Mouse (Mus musculus): ENCODE data around the gene Tmem201.

Gene Tmem201

GRCm38 (mm10) chr4:149689822-149690700, 47.8 kb downstream of the Tmem201 start:
- no peak for ATAC-seq (ENCODE audit: insufficient number of reproducible peaks, low FRiP score, low TSS enrichment)

DNA sequence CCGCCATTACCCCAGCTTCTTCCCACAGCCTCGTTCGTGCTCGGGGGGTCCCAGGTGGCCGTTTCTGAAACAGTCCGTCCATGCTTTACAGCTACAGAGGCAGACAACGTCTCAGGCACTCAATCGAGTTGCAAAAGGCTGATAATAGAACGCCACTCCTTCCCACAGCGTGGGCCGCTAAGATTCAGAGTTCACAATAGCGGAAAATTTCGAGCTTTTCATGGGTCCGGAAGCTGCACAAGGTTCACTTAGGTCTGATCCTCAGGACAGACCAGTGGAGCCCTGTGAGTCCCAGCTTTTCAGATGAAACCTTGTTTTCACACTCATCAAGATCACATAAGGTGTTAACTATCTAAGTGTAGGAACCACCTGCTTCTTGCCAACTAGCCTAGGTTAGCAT, 49.0 kb downstream of the Tmem201 start:
- no peak for ATAC-seq (ENCODE audit: insufficient number of reproducible peaks, low FRiP score, low TSS enrichment)

GRCm38 (mm10) chr4:149684841-149685623, 52.8 kb downstream of the Tmem201 start:
- ATAC-seq (ENCODE audit: insufficient number of reproducible peaks, low FRiP score, low TSS enrichment), result no peak

- ATAC-seq (ENCODE audit: insufficient number of reproducible peaks, low FRiP score, low TSS enrichment), result no peak
Measured at GRCm38 (mm10) chr4:149683875-149684274, 54.0 kb downstream of the Tmem201 start.

GRCm38 (mm10) chr4:149679056-149679770, 58.6 kb downstream of the Tmem201 start:
- ATAC-seq (ENCODE audit: insufficient number of reproducible peaks, low FRiP score, low TSS enrichment), result no peak

DNA sequence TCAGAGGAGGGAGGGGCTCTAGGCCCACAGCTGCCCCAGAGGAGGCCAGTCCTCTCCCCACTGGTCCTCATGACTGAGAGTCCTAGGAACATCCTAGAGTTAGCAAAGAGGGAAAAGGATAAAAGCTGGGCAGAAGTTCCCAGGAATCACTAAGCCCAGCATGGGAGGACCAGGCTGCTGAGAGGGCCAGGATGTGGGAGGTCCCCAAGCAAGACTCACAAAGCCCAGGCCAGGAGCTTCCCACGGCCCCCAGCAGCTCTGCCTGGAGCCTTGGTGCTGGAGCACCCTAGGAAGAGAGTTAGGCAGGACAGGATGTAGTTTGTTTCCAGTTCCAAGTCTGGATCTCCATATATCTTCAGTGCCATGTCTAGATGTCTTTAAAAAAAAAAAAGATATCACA, 59.8 kb downstream of the Tmem201 start:
- ATAC-seq (ENCODE audit: insufficient number of reproducible peaks, low FRiP score, low TSS enrichment), result no peak

- peak; percentile 91 for ATAC-seq (ENCODE audit: insufficient number of reproducible peaks, low FRiP score, low TSS enrichment)
Measured at GRCm38 (mm10) chr4:149675378-149676261, 62.2 kb downstream of the Tmem201 start.

- no peak for ATAC-seq (ENCODE audit: insufficient number of reproducible peaks, low FRiP score, low TSS enrichment)
Measured at GRCm38 (mm10) chr4:149674814-149675377, 62.9 kb downstream of the Tmem201 start.

DNA sequence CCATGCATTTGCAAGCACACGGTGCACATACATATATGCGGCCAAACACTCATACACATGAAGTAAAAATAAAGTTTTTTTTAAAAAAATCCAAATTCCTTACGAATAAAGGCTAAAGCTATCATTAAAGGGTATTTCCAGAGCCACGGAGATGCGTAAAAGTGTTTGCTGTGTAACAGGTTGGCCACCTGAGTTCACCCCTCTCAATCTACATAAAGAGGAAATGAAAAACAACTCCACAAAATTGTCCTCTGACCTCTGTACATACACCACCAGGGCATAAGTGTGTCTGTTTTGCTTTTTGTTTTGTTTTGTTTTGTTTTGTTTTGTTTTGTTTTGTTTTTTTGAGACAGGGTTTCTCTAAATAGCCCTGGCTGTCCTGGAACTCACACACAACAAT, 65.1 kb downstream of the Tmem201 start:
- ATAC-seq (ENCODE audit: insufficient number of reproducible peaks, low FRiP score, low TSS enrichment), result no peak

GRCm38 (mm10) chr4:149671175-149671574, 66.7 kb downstream of the Tmem201 start:
- no peak for ATAC-seq (ENCODE audit: insufficient number of reproducible peaks, low FRiP score, low TSS enrichment)

DNA sequence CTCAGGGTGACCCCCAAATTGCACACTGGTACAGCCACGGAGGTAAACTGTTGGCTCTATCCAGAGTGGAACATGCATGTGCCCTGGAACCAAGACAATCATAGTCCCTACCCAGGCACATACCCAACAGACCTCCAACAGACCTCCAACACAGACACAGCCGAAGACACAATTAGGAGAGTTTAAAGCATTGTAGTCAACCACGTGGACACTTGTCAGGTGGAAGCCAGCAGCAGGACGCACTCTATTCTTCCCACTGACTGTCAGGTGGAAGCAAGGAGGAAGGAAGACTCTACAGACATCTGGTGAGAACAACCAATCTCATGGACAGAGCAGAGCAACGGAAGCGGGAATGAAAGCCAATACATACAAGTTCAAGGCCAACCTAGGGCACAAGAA, 72.2 kb downstream of the Tmem201 start:
- no peak for ATAC-seq (ENCODE audit: insufficient number of reproducible peaks, low FRiP score, low TSS enrichment)

All from cerebellum, adult (tissue).